Mouse (Mus musculus): Measurements from ENCODE around the gene Sept1.

GRCm38 (mm10) chr7:127253821-127254769 is 21.2 kb upstream of the Sept1 start:
- peak; percentile 58 for TF ChIP-seq POLR2A (IDR thresholded peaks at IDR 0.05; ENCODE audit: control insufficient read depth, extremely low read depth, insufficient read depth, low read length, poor library complexity)
- peak; percentile 39; the same call in 1 of the 2 replicates for TF ChIP-seq CTCF (IDR thresholded peaks at IDR 0.05; ENCODE audit: borderline replicate concordance, control insufficient read depth, extremely low read depth, insufficient read depth, low read length, poor library complexity)
